Mouse (Mus musculus) forebrain, embryonic 13.5 days (tissue): ENCODE results near the gene Defb36. TPM values are rescaled to one million over a fixed set of nuclear protein-coding genes. Genes with fewer than 3 reads are reported as not detected.

ENCODE experiments used
- ATAC-seq: fragments of 200-750 bp; cut with Nextera tagmentation; 2 replicates; pipeline ENCODE4 v1.8.0; 2017
- H3K27ac ChIP-seq: fragments of 300-500 bp; sonication (generic); 2 replicates; pipeline ENCODE4 v1.5.1; 2015; ENCODE audit warnings: inconsistent platforms, mild to moderate bottlenecking, moderate library complexity
- H3K27me3 ChIP-seq: fragments of 300-500 bp; sonication (generic); 2 replicates; pipeline ENCODE4 v1.6.1; 2015; ENCODE audit warnings: mild to moderate bottlenecking, inconsistent platforms
- H3K36me3 ChIP-seq: fragments of 300-500 bp; sonication (generic); 2 replicates; pipeline ENCODE4 v1.6.1; 2015; ENCODE audit warnings: mild to moderate bottlenecking, inconsistent platforms; ENCODE audit not compliant: poor library complexity, severe bottlenecking
- H3K4me1 ChIP-seq: fragments of 300-500 bp; sonication (generic); 2 replicates; pipeline ENCODE4 v1.6.1; 2015; ENCODE audit warnings: inconsistent platforms
- H3K4me2 ChIP-seq: fragments of 300-500 bp; sonication (generic); 2 replicates; pipeline ENCODE4 v1.6.1; 2015; ENCODE audit warnings: inconsistent platforms, mild to moderate bottlenecking, moderate library complexity
- H3K4me3 ChIP-seq: fragments of 300-500 bp; sonication (generic); 2 replicates; pipeline ENCODE4 v1.5.1; 2015; ENCODE audit warnings: mild to moderate bottlenecking, inconsistent platforms
- H3K9ac ChIP-seq: fragments of 300-500 bp; sonication (generic); 2 replicates; pipeline ENCODE4 v1.6.1; 2015; ENCODE audit warnings: mild to moderate bottlenecking, inconsistent platforms
- H3K9me3 ChIP-seq: fragments of 300-500 bp; sonication (generic); replicated peaks from 2 replicates; pipeline ENCODE4 v1.6.1; 2016; ENCODE audit warnings: inconsistent platforms
- WGBS: fragments of 180-500 bp; shearing (Covaris S2); methylation state at CpG from one replicate; pipeline ENCODE4 v1.1.7; 2015; 5-methylcytosine and 5-hydroxymethylcytosine counted together
- polyA plus RNA-seq: library from polyadenylated mRNA; unstranded; fragments of >200 nt; fragmentation: Nextera tagmentation; extraction: Ambion mirVana; gene quantifications from 2 replicates; pipeline ENCODE4 v1.2.1, GENCODE M21; 2015

The Defb36 gene
- polyA plus RNA-seq, 1 experiment from 2014 or later: not detected

DNA sequence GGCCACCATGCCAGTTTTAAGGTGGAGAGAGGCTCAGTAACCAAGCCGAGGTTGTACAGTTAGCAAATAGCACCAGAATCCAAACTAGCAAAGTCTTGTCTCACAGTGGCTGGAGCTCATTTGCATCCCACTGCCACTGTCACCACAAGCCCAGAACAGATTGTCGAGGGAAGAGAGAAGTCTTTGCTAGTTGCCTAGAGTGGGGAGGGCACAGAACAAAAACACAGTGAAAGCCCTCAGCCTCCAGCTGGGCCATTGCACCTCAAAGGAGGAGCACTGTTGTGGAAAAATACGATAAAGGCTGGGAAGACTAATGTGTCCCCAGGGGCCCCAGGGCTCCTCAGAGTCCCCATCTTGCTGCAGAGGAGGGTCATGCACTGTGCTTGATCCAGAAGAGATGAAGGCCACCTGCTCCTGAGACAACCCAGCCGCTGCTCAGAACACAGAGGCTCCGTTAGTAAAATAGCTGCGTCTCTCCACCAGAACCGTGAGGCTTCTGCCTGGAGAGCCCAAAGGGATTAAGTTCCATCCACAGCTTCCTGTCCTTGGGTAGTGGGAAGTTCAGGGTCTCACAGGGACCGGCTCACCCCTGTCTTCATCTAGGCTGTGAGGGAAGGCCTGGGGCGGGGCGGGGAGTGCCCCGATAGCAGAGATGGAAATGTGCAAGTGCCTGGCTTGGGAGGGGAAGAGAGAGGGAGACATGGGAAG lies 35.4 kb downstream of the Defb36 start:
- Histone ChIP-seq H3K4me3 (no peak overlapping the region), H3K9me3 (no peaks in the 10 kb centered on the region), H3K4me1 (peaks cover 10% of the 10 kb centered on the region), H3K27ac (no peak overlapping the region), H3K36me3 (no peaks in the 10 kb centered on the region), H3K27me3 (no peaks in the 10 kb centered on the region), H3K4me2 (0 out of 2 replicates have a peak overlapping the region, but pooled peaks have one; percentile 1), H3K9ac (no peak overlapping the region)
- 19% methylated on average over 11 of the region's 11 CpGs for WGBS
- ATAC-seq: no peak

GRCm38 (mm10) chr2:152652901-152653620 lies 48.9 kb downstream of the Defb36 start:
- Histone ChIP-seq H3K36me3 (no peaks in the 10 kb centered on the region), H3K9ac (no peak overlapping the region), H3K4me3 (no peak overlapping the region), H3K4me1 (peaks cover 16% of the 10 kb centered on the region; the same call in 1 of the 2 replicates), H3K9me3 (no peaks in the 10 kb centered on the region), H3K27ac (0 out of 2 replicates have a peak overlapping the region, but pooled peaks have one; percentile 35), H3K27me3 (no peaks in the 10 kb centered on the region), H3K4me2 (no peak overlapping the region)
- WGBS: 77% methylated on average over 10 of the region's 10 CpGs
- no peak for ATAC-seq

- H3K9me3 ChIP-seq: no peaks in the 10 kb centered on the region
- H3K4me3 ChIP-seq: no peak overlapping the region
- H3K36me3 ChIP-seq: no peaks in the 10 kb centered on the region
- H3K27ac ChIP-seq: peak overlapping the region; percentile 81
- peak; percentile 96 for ATAC-seq
- H3K4me2 ChIP-seq: peak overlapping the region; percentile 42
- peaks cover 16% of the 10 kb centered on the region; the same call in 1 of the 2 replicates for H3K4me1 ChIP-seq
- WGBS: 54% methylated on average over 14 of the region's 14 CpGs
- H3K27me3 ChIP-seq: no peaks in the 10 kb centered on the region
- 0 out of 2 replicates have a peak overlapping the region, but pooled peaks have one; percentile 18 for H3K9ac ChIP-seq
Measured at GRCm38 (mm10) chr2:152653874-152654715, 50.0 kb downstream of the Defb36 start.

DNA sequence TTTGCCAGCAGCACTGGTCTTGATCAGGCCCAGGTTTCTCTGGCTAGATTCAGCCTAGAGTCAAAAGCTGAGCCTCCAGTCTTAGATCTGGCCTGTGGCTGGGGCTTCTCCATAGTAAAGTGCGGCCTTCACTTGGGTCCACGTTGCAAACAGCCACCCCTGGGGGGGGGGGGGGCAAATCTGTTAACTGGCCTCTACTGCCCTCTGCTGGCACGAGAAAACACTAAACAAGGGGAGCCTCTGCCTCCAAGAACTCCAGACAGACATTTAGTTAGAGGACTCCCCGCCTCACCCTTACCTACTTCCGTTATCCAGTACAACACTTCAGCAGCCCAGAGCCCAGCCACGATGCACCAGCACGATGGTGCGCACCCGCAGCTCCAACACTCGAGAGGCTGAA lies 53.3 kb downstream of the Defb36 start:
- H3K4me2 ChIP-seq: no peak overlapping the region
- no peaks in the 10 kb centered on the region for H3K9me3 ChIP-seq
- no peak overlapping the region for H3K4me3 ChIP-seq
- H3K4me1 ChIP-seq: peaks cover 16% of the 10 kb centered on the region; the same call in 1 of the 2 replicates
- 53% methylated on average over 10 of the region's 10 CpGs for WGBS
- no peak for ATAC-seq
- H3K27ac ChIP-seq: no peak overlapping the region
- H3K9ac ChIP-seq: no peak overlapping the region
- no peaks in the 10 kb centered on the region for H3K36me3 ChIP-seq
- H3K27me3 ChIP-seq: no peaks in the 10 kb centered on the region

- Histone ChIP-seq H3K36me3 (no peaks in the 10 kb centered on the region), H3K27me3 (no peaks in the 10 kb centered on the region), H3K4me2 (no peak overlapping the region), H3K4me1 (no peaks in the 10 kb centered on the region), H3K9ac (no peak overlapping the region), H3K4me3 (no peak overlapping the region), H3K27ac (no peak overlapping the region), H3K9me3 (no peaks in the 10 kb centered on the region)
- 83% methylated on average over 6 of the region's 6 CpGs for WGBS
- ATAC-seq: no peak
Measured at GRCm38 (mm10) chr2:152661163-152661562, 57.0 kb downstream of the Defb36 start.

Other genes starting within 250 kb of the Defb36 start
- 11.8 and 16.4 TPM in 2 replicates for gene Nrsn2, start 227.7 kb upstream of the Defb36 start, polyA plus RNA-seq
- 15.8 and 17.6 TPM in 2 replicates for gene Sox12, start 206.3 kb upstream of the Defb36 start, polyA plus RNA-seq
- 25.3 and 25.9 TPM in 2 replicates for gene Zcchc3, start 189.3 kb upstream of the Defb36 start, polyA plus RNA-seq
- 1.6 and 2.6 TPM in 2 replicates for gene 6820408C15Rik, start 188.7 kb upstream of the Defb36 start, polyA plus RNA-seq
- not detected in 2 replicates for gene Defb23, start 139.7 kb upstream of the Defb36 start, polyA plus RNA-seq
- gene Defb20, start 127.3 kb upstream of the Defb36 start, polyA plus RNA-seq: not detected in 2 replicates
- not detected in 2 replicates for gene Defb22, start 114.2 kb upstream of the Defb36 start, polyA plus RNA-seq
- gene Defb26, start 92.6 kb upstream of the Defb36 start, polyA plus RNA-seq: not detected in 2 replicates
- gene Defb28, start 86.1 kb upstream of the Defb36 start, polyA plus RNA-seq: not detected in 2 replicates
- not detected in 2 replicates for gene Defb29, start 64.2 kb upstream of the Defb36 start, polyA plus RNA-seq
- not detected in 2 replicates for gene Gm17416, start 35.0 kb upstream of the Defb36 start, polyA plus RNA-seq
- not detected in 2 replicates for gene Defb21, start 31.6 kb upstream of the Defb36 start, polyA plus RNA-seq
- gene Defb19, start 24.0 kb upstream of the Defb36 start, polyA plus RNA-seq: not detected in 2 replicates
- not detected in 2 replicates for gene Defb45, start 4.9 kb upstream of the Defb36 start, polyA plus RNA-seq
- not detected in 2 replicates for gene Defb25, start 18.7 kb downstream of the Defb36 start, polyA plus RNA-seq
- 0.19 and 0.20 TPM in 2 replicates for gene Rem1, start 22.6 kb downstream of the Defb36 start, polyA plus RNA-seq
- gene H13, start 65.1 kb downstream of the Defb36 start, polyA plus RNA-seq: 131 and 142 TPM in 2 replicates
- 40.0 and 42.2 TPM in 2 replicates for gene Mcts2, start 82.7 kb downstream of the Defb36 start, polyA plus RNA-seq
- 25.8 and 26.1 TPM in 2 replicates for gene Id1, start 131.9 kb downstream of the Defb36 start, polyA plus RNA-seq
- gene Cox4i2, start 149.8 kb downstream of the Defb36 start, polyA plus RNA-seq: 4.4 and 4.8 TPM in 2 replicates
- 155 and 164 TPM in 2 replicates for gene Bcl2l1, start 227.4 kb downstream of the Defb36 start, polyA plus RNA-seq
- gene Tpx2, start 243.6 kb downstream of the Defb36 start, polyA plus RNA-seq: 102 and 103 TPM in 2 replicates